Mouse (Mus musculus): ENCODE data around the gene Btg3. TPM values are rescaled to one million over a fixed set of nuclear protein-coding genes. Genes with fewer than 3 reads are reported as not detected.

Btg3 gene
- polyA plus RNA-seq, 1 experiment from 2014 or later = 23.3 TPM

DNA sequence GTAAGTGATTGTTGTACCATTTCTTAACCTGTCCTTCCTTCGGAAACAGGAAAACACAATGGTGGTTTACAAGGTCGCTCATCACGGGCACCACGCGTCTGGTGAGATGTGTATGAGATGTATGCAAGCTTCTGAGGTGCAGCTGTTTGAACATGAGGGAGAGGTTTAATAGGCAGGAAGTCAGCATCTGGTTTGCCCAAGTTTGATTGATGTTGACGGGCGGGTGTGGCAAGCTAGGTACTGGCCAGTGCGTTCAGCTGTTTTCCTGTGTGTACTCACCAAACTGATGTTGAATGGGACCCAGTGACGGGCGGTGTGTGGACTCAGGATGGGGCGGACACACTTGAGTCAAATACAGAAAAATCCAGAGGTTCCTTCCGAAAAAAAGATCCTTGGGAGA lies 49.0 kb downstream of the Btg3 start:
- ATAC-seq = no peak
- Histone ChIP-seq H3K27ac (ENCODE audit: low read length) (no peak overlapping the region), H3K36me3 (ENCODE audit: control insufficient read depth, insufficient read depth) (peaks cover 24% of the 10 kb centered on the region), H3K4me2 (ENCODE audit: low read length) (no peak overlapping the region), H3K9ac (replicated peaks; ENCODE audit: low read depth, low read length) (no peak overlapping the region), H3K27me3 (replicated peaks; ENCODE audit: control insufficient read depth, insufficient read depth, low read length) (no peaks in the 10 kb centered on the region), H3K9me3 (ENCODE audit: control insufficient read depth, low read length) (no peaks in the 10 kb centered on the region), H3K4me3 (replicated peaks; ENCODE audit: low read length) (no peak overlapping the region), H3K4me1 (replicated peaks; ENCODE audit: control insufficient read depth, insufficient read depth, low read length) (peaks cover 2% of the 10 kb centered on the region; the same call in 1 of the 2 replicates)
- 96% methylated on average over 12 of the region's 12 CpGs for WGBS

DNA sequence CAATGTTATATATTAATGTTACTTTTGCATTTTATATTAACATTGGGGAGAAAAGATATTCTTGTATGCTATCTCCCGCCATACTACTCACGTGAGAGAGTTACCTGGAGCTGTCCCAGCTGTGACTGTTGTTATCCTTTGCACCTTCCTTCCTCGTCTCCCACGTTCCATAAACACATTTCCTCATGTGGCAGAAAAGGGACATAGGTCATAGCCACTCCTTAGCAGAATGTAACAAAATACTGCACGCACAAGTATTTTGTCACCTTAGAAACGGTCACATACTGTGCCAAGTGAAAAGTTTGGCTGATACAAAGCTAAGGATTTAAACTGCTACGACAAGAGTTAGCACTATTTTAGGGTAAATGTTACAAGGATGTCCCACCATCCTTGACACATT lies 49.4 kb downstream of the Btg3 start:
- Histone ChIP-seq H3K4me1 (replicated peaks; ENCODE audit: control insufficient read depth, insufficient read depth, low read length) (peaks cover 5% of the 10 kb centered on the region), H3K4me3 (replicated peaks; ENCODE audit: low read length) (no peak overlapping the region), H3K9ac (replicated peaks; ENCODE audit: low read depth, low read length) (no peak overlapping the region), H3K36me3 (ENCODE audit: control insufficient read depth, insufficient read depth) (peaks cover 24% of the 10 kb centered on the region), H3K27ac (ENCODE audit: low read length) (no peak overlapping the region), H3K9me3 (ENCODE audit: control insufficient read depth, low read length) (no peaks in the 10 kb centered on the region), H3K27me3 (replicated peaks; ENCODE audit: control insufficient read depth, insufficient read depth, low read length) (no peaks in the 10 kb centered on the region), H3K4me2 (ENCODE audit: low read length) (no peak overlapping the region)
- ATAC-seq = no peak
- WGBS = 92% methylated on average over 7 of the region's 7 CpGs

GRCm38 (mm10) chr16:78325972-78326848 lies 50.8 kb downstream of the Btg3 start:
- 90% methylated on average over 27 of the region's 27 CpGs for WGBS
- H3K36me3 ChIP-seq (ENCODE audit: control insufficient read depth, insufficient read depth) = peaks cover 24% of the 10 kb centered on the region

GRCm38 (mm10) chr16:78322140-78322539 lies 54.9 kb downstream of the Btg3 start:
- peak overlapping the region; percentile 53 for H3K27ac ChIP-seq (ENCODE audit: low read length)
- 5% methylated on average over 7 of the region's 7 CpGs for WGBS
- H3K4me3 ChIP-seq (replicated peaks; ENCODE audit: low read length) = no peak overlapping the region
- peaks cover 9% of the 10 kb centered on the region for H3K36me3 ChIP-seq (ENCODE audit: control insufficient read depth, insufficient read depth)
- ATAC-seq = peak; percentile 77
- no peaks in the 10 kb centered on the region for H3K27me3 ChIP-seq (replicated peaks; ENCODE audit: control insufficient read depth, insufficient read depth, low read length)
- H3K4me2 ChIP-seq (ENCODE audit: low read length) = peak overlapping the region; percentile 27
- H3K9me3 ChIP-seq (ENCODE audit: control insufficient read depth, low read length) = no peaks in the 10 kb centered on the region
- H3K4me1 ChIP-seq (replicated peaks; ENCODE audit: control insufficient read depth, insufficient read depth, low read length) = peaks cover 19% of the 10 kb centered on the region
- no peak overlapping the region for H3K9ac ChIP-seq (replicated peaks; ENCODE audit: low read depth, low read length)

More at GRCm38 (mm10) chr16:78325972-78326848, 50.8 kb downstream of the Btg3 start:
- no peak overlapping the region for H3K9ac ChIP-seq (replicated peaks; ENCODE audit: low read depth, low read length)
- no peak for ATAC-seq
- H3K4me2 ChIP-seq (ENCODE audit: low read length) = no peak overlapping the region
- H3K27ac ChIP-seq (ENCODE audit: low read length) = no peak overlapping the region
- no peaks in the 10 kb centered on the region for H3K27me3 ChIP-seq (replicated peaks; ENCODE audit: control insufficient read depth, insufficient read depth, low read length)
- H3K4me3 ChIP-seq (replicated peaks; ENCODE audit: low read length) = no peak overlapping the region
- H3K4me1 ChIP-seq (replicated peaks; ENCODE audit: control insufficient read depth, insufficient read depth, low read length) = peaks cover 17% of the 10 kb centered on the region
- H3K9me3 ChIP-seq (ENCODE audit: control insufficient read depth, low read length) = no peaks in the 10 kb centered on the region

DNA sequence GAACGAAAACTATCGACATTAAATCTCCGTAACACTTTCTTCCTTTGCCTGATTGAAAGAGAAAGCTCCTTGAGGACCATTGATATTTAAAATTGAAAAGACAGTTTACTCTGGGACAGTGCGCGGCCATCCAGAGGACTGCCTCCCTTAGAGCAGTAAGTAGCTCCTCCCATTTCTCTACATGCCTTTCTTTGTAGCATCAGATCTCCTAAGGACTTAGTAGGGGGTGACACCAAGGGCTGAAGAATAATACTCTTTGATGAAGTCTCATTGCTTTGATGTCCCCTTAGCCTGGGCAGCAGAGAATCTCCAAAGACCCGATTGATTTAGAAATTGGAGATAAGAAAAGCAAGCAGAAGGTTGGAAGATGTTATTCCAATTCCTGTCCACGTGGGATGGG lies 55.4 kb downstream of the Btg3 start:
- H3K36me3 ChIP-seq (ENCODE audit: control insufficient read depth, insufficient read depth) = peaks cover 5% of the 10 kb centered on the region
- H3K27me3 ChIP-seq (replicated peaks; ENCODE audit: control insufficient read depth, insufficient read depth, low read length) = no peaks in the 10 kb centered on the region
- H3K4me1 ChIP-seq (replicated peaks; ENCODE audit: control insufficient read depth, insufficient read depth, low read length) = peaks cover 19% of the 10 kb centered on the region
- H3K27ac ChIP-seq (ENCODE audit: low read length) = peak overlapping the region; percentile 51
- peak overlapping the region; percentile 27 for H3K4me2 ChIP-seq (ENCODE audit: low read length)
- no peak overlapping the region for H3K9ac ChIP-seq (replicated peaks; ENCODE audit: low read depth, low read length)
- 6% methylated on average over 7 of the region's 7 CpGs for WGBS
- no peak overlapping the region for H3K4me3 ChIP-seq (replicated peaks; ENCODE audit: low read length)
- H3K9me3 ChIP-seq (ENCODE audit: control insufficient read depth, low read length) = no peaks in the 10 kb centered on the region
- ATAC-seq = peak; percentile 35; the same call in 1 of the 2 replicates

DNA sequence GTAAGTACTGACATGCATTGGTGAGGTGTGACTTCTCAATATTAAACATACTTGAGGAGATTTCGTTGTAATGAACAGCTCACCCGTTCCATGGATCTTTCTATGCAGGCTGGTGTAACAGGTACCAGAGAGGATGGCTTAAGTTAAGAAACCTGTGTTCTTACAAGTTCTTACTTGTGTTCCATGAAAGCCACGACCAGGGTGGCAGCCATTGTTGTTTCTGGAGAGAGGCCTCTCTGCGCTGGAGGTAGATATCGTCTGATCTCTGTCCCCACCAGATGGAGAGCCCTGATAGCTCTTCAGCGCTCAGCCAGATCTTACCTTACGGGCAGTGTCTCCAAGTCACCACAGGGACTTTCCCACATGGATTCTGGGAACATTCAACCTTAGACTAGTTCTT lies 57.3 kb downstream of the Btg3 start:
- Histone ChIP-seq H3K4me3 (replicated peaks; ENCODE audit: low read length) (no peak overlapping the region), H3K27ac (ENCODE audit: low read length) (no peak overlapping the region), H3K9ac (replicated peaks; ENCODE audit: low read depth, low read length) (no peak overlapping the region), H3K4me1 (replicated peaks; ENCODE audit: control insufficient read depth, insufficient read depth, low read length) (peaks cover 19% of the 10 kb centered on the region), H3K27me3 (replicated peaks; ENCODE audit: control insufficient read depth, insufficient read depth, low read length) (no peaks in the 10 kb centered on the region), H3K9me3 (ENCODE audit: control insufficient read depth, low read length) (no peaks in the 10 kb centered on the region), H3K36me3 (ENCODE audit: control insufficient read depth, insufficient read depth) (no peaks in the 10 kb centered on the region), H3K4me2 (ENCODE audit: low read length) (no peak overlapping the region)
- whole genome bisulfite sequencing = 81% methylated on average over 7 of the region's 7 CpGs
- no peak for ATAC-seq

DNA sequence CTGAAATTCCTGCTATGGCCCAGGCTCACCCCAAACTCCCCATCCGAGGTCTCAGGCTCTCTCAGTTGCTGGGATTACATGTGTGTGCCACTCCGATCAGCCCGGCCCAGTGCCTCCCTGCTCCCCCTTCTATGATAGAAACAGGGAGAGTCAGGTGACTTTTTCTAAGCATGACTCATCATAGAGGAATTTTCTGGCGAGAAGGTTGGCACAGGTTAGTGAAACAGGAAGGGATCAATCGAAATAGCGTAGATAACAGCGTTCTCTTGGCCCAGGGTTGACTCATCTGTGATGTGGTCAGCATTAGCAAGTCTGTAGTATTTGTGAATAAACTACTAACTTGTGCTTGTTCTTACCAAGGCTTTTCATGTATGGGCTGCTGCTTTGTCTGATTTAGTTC lies 59.0 kb downstream of the Btg3 start:
- Histone ChIP-seq H3K4me2 (ENCODE audit: low read length) (no peak overlapping the region), H3K36me3 (ENCODE audit: control insufficient read depth, insufficient read depth) (no peaks in the 10 kb centered on the region), H3K27me3 (replicated peaks; ENCODE audit: control insufficient read depth, insufficient read depth, low read length) (no peaks in the 10 kb centered on the region), H3K4me3 (replicated peaks; ENCODE audit: low read length) (no peak overlapping the region), H3K9ac (replicated peaks; ENCODE audit: low read depth, low read length) (no peak overlapping the region), H3K4me1 (replicated peaks; ENCODE audit: control insufficient read depth, insufficient read depth, low read length) (peaks cover 33% of the 10 kb centered on the region), H3K9me3 (ENCODE audit: control insufficient read depth, low read length) (no peaks in the 10 kb centered on the region), H3K27ac (ENCODE audit: low read length) (no peak overlapping the region)
- 71% methylated on average over 7 of the region's 7 CpGs for WGBS
- ATAC-seq = no peak

GRCm38 (mm10) chr16:78316849-78317248 lies 60.1 kb downstream of the Btg3 start:
- ATAC-seq = peak; percentile 32
- Histone ChIP-seq H3K27me3 (replicated peaks; ENCODE audit: control insufficient read depth, insufficient read depth, low read length) (no peaks in the 10 kb centered on the region), H3K27ac (ENCODE audit: low read length) (no peak overlapping the region), H3K36me3 (ENCODE audit: control insufficient read depth, insufficient read depth) (no peaks in the 10 kb centered on the region), H3K4me2 (ENCODE audit: low read length) (no peak overlapping the region), H3K4me3 (replicated peaks; ENCODE audit: low read length) (no peak overlapping the region), H3K9ac (replicated peaks; ENCODE audit: low read depth, low read length) (no peak overlapping the region), H3K4me1 (replicated peaks; ENCODE audit: control insufficient read depth, insufficient read depth, low read length) (peaks cover 30% of the 10 kb centered on the region), H3K9me3 (ENCODE audit: control insufficient read depth, low read length) (no peaks in the 10 kb centered on the region)
- 84% methylated on average over 9 of the region's 9 CpGs for WGBS

DNA sequence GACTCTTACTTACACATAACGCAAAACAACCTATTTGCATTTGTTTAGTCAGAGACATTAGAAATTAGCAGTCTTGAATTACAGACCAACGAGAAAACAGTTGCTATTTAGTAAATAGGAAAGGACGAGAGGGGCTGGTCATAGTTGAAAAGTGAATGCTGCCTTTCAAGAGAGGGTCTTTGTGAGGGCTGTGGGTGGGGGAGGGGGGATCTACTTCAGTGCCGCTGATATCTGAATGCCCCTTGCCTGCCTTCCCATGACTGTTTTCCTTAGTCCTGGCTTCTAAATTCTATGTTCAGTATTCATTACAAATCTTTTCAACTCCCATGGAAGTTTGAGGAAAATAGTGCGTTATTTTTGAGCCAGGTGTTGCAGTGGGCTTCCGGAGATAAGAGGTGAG lies 63.0 kb downstream of the Btg3 start:
- peak overlapping the region; percentile 52 for H3K4me2 ChIP-seq (ENCODE audit: low read length)
- no peak overlapping the region for H3K9ac ChIP-seq (replicated peaks; ENCODE audit: low read depth, low read length)
- H3K4me1 ChIP-seq (replicated peaks; ENCODE audit: control insufficient read depth, insufficient read depth, low read length) = peaks cover 23% of the 10 kb centered on the region
- 8% methylated on average over 6 of the region's 6 CpGs for WGBS
- H3K9me3 ChIP-seq (ENCODE audit: control insufficient read depth, low read length) = no peaks in the 10 kb centered on the region
- ATAC-seq = no peak
- no peaks in the 10 kb centered on the region for H3K36me3 ChIP-seq (ENCODE audit: control insufficient read depth, insufficient read depth)
- no peak overlapping the region; the same call in 1 of the 2 replicates for H3K4me3 ChIP-seq (replicated peaks; ENCODE audit: low read length)
- H3K27ac ChIP-seq (ENCODE audit: low read length) = no peak overlapping the region
- H3K27me3 ChIP-seq (replicated peaks; ENCODE audit: control insufficient read depth, insufficient read depth, low read length) = no peaks in the 10 kb centered on the region

Data from forebrain, embryonic 16.5 days (tissue).